Mouse (Mus musculus) embryonic fibroblast, embryonic 13.5 days (primary cell): ENCODE measurements around the gene Mmgt2. TPM values are rescaled to one million over a fixed set of nuclear protein-coding genes. Genes with fewer than 3 reads are reported as not detected.

Experiments used
- H3K27ac ChIP-seq: 2 replicates; pipeline ENCODE4 v1.5.1; 2012; ENCODE audit warnings: low read length, control low read depth, inconsistent platforms; ENCODE audit not compliant: insufficient read depth
- H3K4me1 ChIP-seq: 2 replicates; pipeline ENCODE4 v1.6.1; 2011; ENCODE audit warnings: low read length; ENCODE audit not compliant: control insufficient read depth, insufficient read depth
- H3K4me3 ChIP-seq: 2 replicates; pipeline ENCODE4 v1.5.1; 2011; ENCODE audit warnings: mild to moderate bottlenecking, control low read depth, low read length; ENCODE audit not compliant: insufficient read depth
- CTCF ChIP-seq: IDR thresholded peaks from 2 replicates; pipeline ENCODE4 v1.5.1; 2011; ENCODE audit warnings: mild to moderate bottlenecking, control low read depth, low read length, moderate library complexity, borderline replicate concordance; ENCODE audit not compliant: insufficient read depth
- POLR2A ChIP-seq: IDR thresholded peaks from 2 replicates; pipeline ENCODE4 v1.6.1; 2011; ENCODE audit warnings: low read depth, mild to moderate bottlenecking, control low read depth, low read length, moderate library complexity
- polyA plus RNA-seq: library from polyadenylated mRNA; stranded (reverse); fragments of >200 nt; gene quantifications from 2 replicates; pipeline ENCODE4 v1.2.4, GENCODE M21; 2011; ENCODE audit warnings: low read depth; ENCODE audit not compliant: missing spikeins, insufficient read length

Mmgt2 gene
- polyA plus RNA-seq, 1 experiment: 34.0 TPM

DNA sequence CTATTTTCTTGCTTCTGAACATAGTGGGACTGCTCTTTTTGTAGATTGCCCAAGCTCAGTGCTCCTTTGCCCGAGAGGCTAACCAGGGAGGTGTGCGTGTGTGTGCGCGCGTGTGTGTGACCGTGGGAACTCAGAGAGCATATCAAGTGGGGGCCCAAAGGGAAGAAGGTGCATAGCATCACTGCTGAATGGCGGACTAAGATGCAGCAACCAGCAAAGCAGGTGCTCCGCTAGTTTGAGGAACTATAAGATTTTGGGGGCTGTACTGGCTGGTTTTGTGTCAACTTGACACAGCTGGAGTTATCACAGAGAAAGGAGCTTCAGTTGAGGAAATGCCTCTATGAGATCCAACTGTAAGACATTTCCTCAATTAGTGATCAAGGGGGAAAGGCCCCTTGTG is 27.4 kb upstream of the Mmgt2 start:
- Histone ChIP-seq H3K27ac (no peak overlapping the region), H3K4me3 (no peak overlapping the region), H3K4me1 (peaks cover 10% of the 10 kb centered on the region)
- TF ChIP-seq POLR2A (no peak), CTCF (no peak)

DNA sequence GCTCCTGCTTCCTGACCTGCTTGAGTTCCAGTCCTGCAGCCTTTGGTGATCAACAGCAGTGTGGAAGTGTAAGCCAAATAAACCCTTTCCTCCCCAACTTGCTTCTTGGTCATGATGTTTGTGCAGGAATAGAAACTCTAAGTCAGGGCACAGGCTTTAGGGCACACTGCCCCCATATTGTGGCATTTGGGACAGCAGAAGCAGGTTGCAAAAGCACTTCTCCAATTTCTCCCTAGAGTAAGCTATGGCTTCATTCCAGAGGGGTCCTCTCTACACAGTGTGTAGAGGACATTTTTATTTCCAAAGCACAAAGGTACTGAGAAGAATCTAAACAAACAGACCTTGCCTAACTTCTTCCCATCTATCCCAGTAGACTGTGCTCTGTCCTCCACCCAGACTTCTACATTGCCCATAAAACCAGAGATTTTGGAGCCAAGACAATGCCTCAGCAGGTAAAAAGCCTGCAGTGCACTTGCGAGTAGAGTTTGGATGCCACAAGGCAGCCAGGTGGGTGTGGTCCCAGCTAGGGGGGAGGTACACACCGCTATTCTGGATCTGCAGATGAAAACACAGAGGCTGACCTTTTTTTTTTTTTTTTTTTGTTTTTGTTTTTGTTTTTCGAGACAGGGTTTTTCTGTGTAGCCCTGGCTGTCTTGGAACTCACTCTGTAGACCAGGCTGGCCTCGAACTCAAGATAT is 26.7 kb upstream of the Mmgt2 start:
- Histone ChIP-seq H3K4me3 (no peak overlapping the region), H3K27ac (no peak overlapping the region), H3K4me1 (peaks cover 10% of the 10 kb centered on the region)
- TF ChIP-seq CTCF (no peak), POLR2A (no peak)

DNA sequence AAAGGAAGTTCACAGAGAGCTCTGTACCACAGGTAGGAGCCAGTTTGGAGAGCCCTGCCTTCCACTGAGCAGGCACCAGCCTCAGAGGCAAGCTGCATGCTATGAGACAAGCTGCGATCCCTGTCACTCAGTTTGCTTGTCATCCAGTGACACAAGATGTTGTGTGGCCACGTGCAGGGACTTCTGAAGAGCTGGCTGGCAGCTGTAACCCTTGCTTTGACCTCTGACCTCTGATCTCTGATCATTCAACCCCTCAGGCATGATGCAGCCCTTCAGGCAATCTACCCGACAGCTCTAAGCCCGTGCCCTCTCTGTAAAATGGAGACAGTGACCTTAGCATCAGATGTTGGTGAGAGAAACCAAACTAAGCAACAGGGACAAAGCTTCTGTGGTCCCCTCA is 25.6 kb upstream of the Mmgt2 start:
- Histone ChIP-seq H3K4me1 (peaks cover 10% of the 10 kb centered on the region), H3K4me3 (no peak overlapping the region), H3K27ac (no peak overlapping the region)
- TF ChIP-seq POLR2A (no peak), CTCF (no peak)

DNA sequence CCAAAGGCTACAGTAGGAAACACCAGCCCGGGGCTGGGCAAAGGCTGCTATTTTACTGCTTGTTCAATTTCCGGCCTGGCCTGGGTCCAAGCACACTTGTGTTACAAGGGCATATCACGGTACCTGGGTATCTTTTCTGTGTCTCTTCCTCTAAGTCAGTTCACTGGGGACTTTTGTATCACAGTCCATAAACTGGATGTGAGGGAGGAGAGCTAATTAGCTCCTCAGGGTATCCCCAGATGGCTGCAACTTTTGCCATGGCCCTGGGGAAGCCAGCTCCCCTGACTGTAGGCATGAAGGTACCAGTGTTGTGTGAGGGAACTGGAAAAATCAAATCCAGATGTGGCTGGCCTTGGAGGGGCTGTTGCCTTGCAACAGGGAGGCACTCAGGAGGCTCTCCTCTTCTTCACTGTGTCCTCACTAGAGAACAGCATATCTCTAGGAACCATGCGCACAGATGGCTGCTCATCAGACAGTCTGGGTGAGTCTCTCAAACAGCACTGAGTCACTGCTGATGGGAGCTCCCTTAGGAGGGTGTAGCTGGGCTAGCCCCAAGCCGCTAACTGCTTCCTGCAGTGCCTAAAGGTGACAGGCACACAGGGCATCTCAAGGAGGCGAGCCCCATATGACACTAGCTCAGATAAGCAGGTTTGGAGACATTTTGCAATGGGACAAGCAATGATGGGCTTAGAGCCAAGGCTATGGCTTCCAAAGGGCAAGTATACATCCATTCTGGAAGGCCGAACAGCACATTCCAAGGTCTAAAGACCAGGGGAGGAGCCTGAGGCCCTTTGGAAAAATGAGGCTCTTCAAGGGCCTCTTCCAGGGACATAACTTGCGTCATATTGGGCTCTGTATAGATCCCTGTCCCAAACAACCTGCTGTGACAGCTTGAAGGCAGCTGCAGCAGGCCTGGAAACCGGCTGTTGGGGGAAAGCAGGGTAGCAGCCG is 23.8 kb upstream of the Mmgt2 start:
- Histone ChIP-seq H3K27ac (peak overlapping the region; percentile 34), H3K4me3 (no peak overlapping the region), H3K4me1 (peaks cover 10% of the 10 kb centered on the region)
- TF ChIP-seq CTCF: no peak
- TF ChIP-seq POLR2A: no peak

DNA sequence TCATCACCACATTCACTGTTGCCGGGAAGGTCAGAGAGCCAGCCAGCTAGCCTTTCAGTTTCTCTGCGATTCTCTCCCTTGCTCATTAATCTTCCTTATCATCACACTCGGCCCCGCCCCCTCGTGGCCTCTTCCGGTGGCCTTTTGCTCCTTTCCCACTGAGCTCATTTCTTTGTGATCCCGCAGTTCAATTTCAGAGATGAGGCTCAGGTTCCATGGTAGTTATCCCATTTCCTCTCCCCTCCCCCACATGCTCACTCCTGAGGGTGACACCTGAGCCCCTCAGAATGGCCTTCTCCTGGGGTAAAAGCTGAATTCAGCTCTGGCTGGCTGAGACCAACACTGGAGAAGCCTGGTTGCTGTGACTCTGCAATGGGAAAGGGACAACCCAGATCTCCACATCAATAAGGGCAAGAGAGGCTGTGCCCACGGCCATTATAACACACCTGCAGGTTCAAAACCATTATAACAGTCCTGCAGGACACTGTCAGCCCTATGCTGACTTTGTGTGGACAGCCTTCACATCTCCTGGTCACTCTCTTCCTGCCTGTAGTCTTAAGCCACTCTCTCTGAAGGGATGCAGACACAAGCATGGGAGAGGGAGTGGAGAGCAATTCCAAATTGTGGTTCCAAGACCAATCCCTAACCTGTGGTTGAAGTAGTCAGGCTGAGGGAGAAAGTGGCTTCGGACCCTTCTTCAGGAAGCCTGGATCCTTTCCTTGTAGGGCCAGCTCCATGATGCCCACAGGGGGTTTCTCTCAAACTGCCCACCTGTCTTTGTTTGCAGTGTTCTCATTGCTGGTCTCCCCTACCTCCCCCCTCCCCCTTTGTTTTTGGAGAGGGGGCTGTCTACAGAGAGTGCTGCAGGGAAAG is 18.9 kb upstream of the Mmgt2 start:
- H3K4me1 ChIP-seq: peaks cover 12% of the 10 kb centered on the region; the same call in 1 of the 2 replicates
- TF ChIP-seq CTCF: no peak
- TF ChIP-seq POLR2A: no peak
- no peak overlapping the region for H3K4me3 ChIP-seq
- H3K27ac ChIP-seq: no peak overlapping the region

DNA sequence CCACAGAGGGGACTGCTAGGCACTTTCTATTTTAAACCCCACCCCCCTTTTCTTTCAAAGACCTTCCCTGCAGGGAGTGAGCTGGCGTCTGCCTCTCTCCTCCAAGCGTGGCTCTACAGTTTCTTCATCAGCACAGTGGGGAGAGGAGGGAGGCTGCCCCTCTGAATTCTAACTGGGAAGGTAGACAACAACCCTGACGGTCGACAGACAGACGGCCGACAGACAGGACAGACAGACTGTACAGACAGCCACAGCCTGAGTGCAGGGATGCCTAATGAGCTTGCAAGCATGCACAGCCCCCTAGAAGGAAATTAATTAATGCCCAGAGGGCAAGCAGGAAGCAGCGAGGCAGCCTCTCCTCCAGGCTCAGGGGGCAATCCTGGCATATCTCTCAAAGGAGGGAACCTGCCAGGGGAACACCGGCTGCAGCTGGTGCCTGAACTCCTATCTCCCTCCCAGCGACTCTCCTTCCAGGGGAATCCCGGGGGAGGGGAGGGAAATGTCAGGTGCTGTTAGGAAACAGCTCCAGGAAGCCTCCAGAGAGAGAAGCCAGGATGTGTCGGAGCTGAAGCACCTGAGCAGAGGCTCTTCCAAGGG is 18.1 kb upstream of the Mmgt2 start:
- Histone ChIP-seq H3K27ac (no peak overlapping the region), H3K4me3 (no peak overlapping the region), H3K4me1 (peaks cover 8% of the 10 kb centered on the region; the same call in 1 of the 2 replicates)
- TF ChIP-seq CTCF: no peak
- TF ChIP-seq POLR2A: no peak

DNA sequence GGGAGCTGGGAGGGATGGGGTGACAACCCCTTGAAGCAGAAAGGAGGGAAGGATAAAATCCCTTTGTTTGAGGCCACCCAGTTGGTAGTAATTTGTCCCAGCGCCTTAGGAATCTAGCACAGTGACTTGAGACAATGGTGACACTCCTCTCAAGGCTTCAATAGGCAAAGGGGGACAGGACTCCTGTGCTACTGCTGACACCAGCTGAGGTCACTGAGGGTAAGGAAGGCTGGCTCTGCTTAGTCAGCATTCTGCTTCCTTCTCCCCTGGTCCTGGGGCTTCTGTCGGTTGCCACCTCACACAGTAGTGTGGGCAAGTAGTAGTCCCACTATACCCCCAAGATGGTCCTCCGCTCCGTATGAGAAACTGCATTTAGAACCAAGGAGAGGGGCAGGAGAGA is 17.3 kb upstream of the Mmgt2 start:
- TF ChIP-seq CTCF (no peak), POLR2A (no peak)
- peaks cover 10% of the 10 kb centered on the region; the same call in 1 of the 2 replicates for H3K4me1 ChIP-seq

DNA sequence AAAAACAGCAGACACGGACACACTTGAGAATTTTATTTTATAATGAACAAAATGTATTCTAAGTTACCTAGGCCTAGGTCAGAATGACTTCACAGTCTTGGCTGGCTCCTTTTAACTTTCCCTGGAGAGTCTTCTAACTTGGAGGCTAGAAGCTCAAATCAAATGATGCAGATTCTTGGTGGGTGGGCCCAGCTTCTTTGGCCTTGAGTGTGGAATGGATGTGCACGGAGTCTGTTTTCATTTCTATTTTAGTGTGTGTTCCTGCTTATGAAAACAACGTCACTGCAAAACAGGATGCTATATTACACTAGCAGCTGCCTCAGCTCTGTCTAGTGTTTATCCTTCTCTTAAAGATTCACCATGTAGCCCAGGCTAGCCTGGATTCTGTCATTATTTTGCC is 13.1 kb upstream of the Mmgt2 start:
- H3K4me1 ChIP-seq: peaks cover 10% of the 10 kb centered on the region
- TF ChIP-seq CTCF (no peak), POLR2A (no peak)
- no peak overlapping the region for H3K27ac ChIP-seq
- H3K4me3 ChIP-seq: no peak overlapping the region

More for the DNA sequence above, 17.3 kb upstream of the Mmgt2 start:
- no peak overlapping the region for H3K4me3 ChIP-seq
- no peak overlapping the region for H3K27ac ChIP-seq
